31 mouse cellular contexts compared by ENCODE assay signal in the genomic region with DNA sequence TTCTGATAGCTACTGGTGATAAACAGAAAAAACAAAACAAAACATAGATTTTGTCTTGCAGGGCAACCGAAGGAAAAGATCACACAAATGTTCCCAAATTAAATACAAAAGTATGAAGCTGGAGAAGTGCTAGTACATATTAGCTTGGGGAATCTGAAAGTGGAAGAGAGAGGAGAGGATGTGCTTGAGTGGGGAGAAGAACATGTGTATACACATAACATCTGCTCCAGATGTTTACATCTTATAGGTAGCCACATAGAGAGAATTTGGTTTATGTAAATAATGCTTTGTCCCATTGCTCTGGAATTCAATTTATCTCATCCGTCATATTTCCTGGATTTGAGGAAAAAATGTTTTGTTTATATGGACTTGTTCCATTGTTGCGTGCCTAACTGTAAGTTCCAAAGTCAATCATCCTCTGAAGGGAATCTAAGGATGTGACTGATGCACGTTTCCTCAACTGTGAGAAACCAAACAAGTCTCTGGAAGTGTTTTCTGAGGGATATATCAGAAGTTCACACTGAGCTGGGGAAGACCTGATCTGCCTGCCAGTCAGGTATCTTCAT. TPM values are rescaled to one million over a fixed set of nuclear protein-coding genes. Genes with fewer than 3 reads are reported as not detected.
DNase-seq lines count a peak whose midpoint lies in the region; ATAC-seq and TF ChIP-seq lines count a peak whose summit lies in the region.
"Had no signal": no experiment of that assay in that cellular context is flagged by ENCODE, and none has a peak within 500 bp of the region (broad histone marks: within the 10 kb centered on the region; RNA-seq: fewer than 3 reads in every experiment).

No protein-coding gene starts in this region.

- WGBS in kidney, adult 2 months = 68% methylated on average over 4 of the region's 4 CpGs
- WGBS in lung, postnatal 0 days = 39% methylated on average over 4 of the region's 4 CpGs
- 61% methylated on average over 4 of the region's 4 CpGs for WGBS in intestine, embryonic 16.5 days

- H3K4me3 ChIP-seq in kidney, adult 2 months (ENCODE audit: insufficient read depth, low read depth, low read length) = no peak overlapping the region
- no peak overlapping the region for H3K4me3 ChIP-seq in lung, postnatal 0 days (ENCODE audit: low read depth, low read length)
- H3K4me3 ChIP-seq in intestine, embryonic 16.5 days (ENCODE audit: low read length) = no peak overlapping the region
- H3K4me3 ChIP-seq: embryonic facial prominence, embryonic 12.5 days; limb, embryonic 10.5 days; limb, embryonic 15.5 days; midbrain, embryonic 13.5 days; neural tube, embryonic 13.5 days; stomach, embryonic 15.5 days had no signal

- TF ChIP-seq CTCF in kidney, adult 2 months (conservative IDR thresholded peaks at IDR 0.05; ENCODE audit: insufficient read depth, insufficient read length, low read depth, low read length) = no peak
- TF ChIP-seq CTCF in lung, postnatal 0 days (IDR thresholded peaks at IDR 0.05) = no peak

- no peaks in the 10 kb centered on the region for H3K9me3 ChIP-seq in lung, postnatal 0 days (ENCODE audit: low read length)
- no peaks in the 10 kb centered on the region for H3K9me3 ChIP-seq in intestine, embryonic 16.5 days (ENCODE audit: control insufficient read depth, low read length)
- H3K9me3 ChIP-seq: embryonic facial prominence, embryonic 12.5 days; limb, embryonic 10.5 days; limb, embryonic 15.5 days; midbrain, embryonic 13.5 days; neural tube, embryonic 13.5 days; stomach, embryonic 15.5 days had no signal

- 0 out of 2 replicates have a peak overlapping the region, but pooled peaks have one; percentile 14 for H3K4me2 ChIP-seq in lung, postnatal 0 days (replicated peaks; ENCODE audit: low read depth, low read length)
- no peak overlapping the region for H3K4me2 ChIP-seq in intestine, embryonic 16.5 days (ENCODE audit: low read depth, low read length)
- H3K4me2 ChIP-seq: embryonic facial prominence, embryonic 12.5 days; hindbrain, embryonic 14.5 days; limb, embryonic 15.5 days; midbrain, embryonic 13.5 days; neural tube, embryonic 13.5 days; stomach, embryonic 15.5 days had no signal

- peak; percentile 81 for ATAC-seq in lung, postnatal 0 days
- ATAC-seq in intestine, embryonic 16.5 days = no peak
- ATAC-seq: activated CD4-positive, CD25-positive, alpha-beta regulatory T cell, adult 4 months; forebrain, embryonic 14.5 days; inflammation-experienced regulatory T-cells, adult 6 months; midbrain, embryonic 13.5 days had no signal

- peak; percentile 99 for TF ChIP-seq EP300 in lung, postnatal 0 days (IDR thresholded peaks at IDR 0.05)

- no peak for TF ChIP-seq POLR2A in kidney, adult 2 months (IDR thresholded peaks at IDR 0.05; ENCODE audit: low read depth, low read length)

- H3K27ac ChIP-seq in kidney, adult 2 months (ENCODE audit: insufficient read depth, low read depth, low read length) = peak overlapping the region; percentile 62
- peak overlapping the region; percentile 77 for H3K27ac ChIP-seq in lung, postnatal 0 days (ENCODE audit: low read length)
- H3K27ac ChIP-seq in intestine, embryonic 16.5 days (ENCODE audit: low read length) = peak overlapping the region; percentile 72
- H3K27ac ChIP-seq: embryonic facial prominence, embryonic 12.5 days; hindbrain, embryonic 14.5 days; limb, embryonic 10.5 days; limb, embryonic 15.5 days; liver, embryonic 14.5 days; macrophage; midbrain, embryonic 13.5 days; neural tube, embryonic 13.5 days; stomach, embryonic 15.5 days had no signal

- H3K36me3 ChIP-seq in kidney, adult 2 months (ENCODE audit: control insufficient read depth, insufficient read depth, low read length) = no peaks in the 10 kb centered on the region
- H3K36me3 ChIP-seq in lung, postnatal 0 days (ENCODE audit: insufficient read depth, low read length) = no peaks in the 10 kb centered on the region
- no peaks in the 10 kb centered on the region for H3K36me3 ChIP-seq in intestine, embryonic 16.5 days (ENCODE audit: control insufficient read depth, insufficient read depth, low read length)
- H3K36me3 ChIP-seq: embryonic facial prominence, embryonic 12.5 days; limb, embryonic 10.5 days; limb, embryonic 15.5 days; midbrain, embryonic 13.5 days; neural tube, embryonic 13.5 days; stomach, embryonic 15.5 days had no signal

- H3K9ac ChIP-seq in lung, postnatal 0 days (replicated peaks; ENCODE audit: low read depth) = no peak overlapping the region
- H3K9ac ChIP-seq in intestine, embryonic 16.5 days (ENCODE audit: low read depth, low read length) = no peak overlapping the region
- H3K9ac ChIP-seq: embryonic facial prominence, embryonic 12.5 days; hindbrain, embryonic 14.5 days; limb, embryonic 15.5 days; liver, embryonic 14.5 days; midbrain, embryonic 13.5 days; neural tube, embryonic 13.5 days; stomach, embryonic 15.5 days had no signal

- no peaks in the 10 kb centered on the region for H3K27me3 ChIP-seq in kidney, adult 2 months (replicated peaks; ENCODE audit: control insufficient read depth, insufficient read depth, low read length)
- no peaks in the 10 kb centered on the region for H3K27me3 ChIP-seq in lung, postnatal 0 days (replicated peaks; ENCODE audit: insufficient read depth, low read length)
- no peaks in the 10 kb centered on the region for H3K27me3 ChIP-seq in intestine, embryonic 16.5 days (replicated peaks; ENCODE audit: control insufficient read depth, insufficient read depth, low read length)
- H3K27me3 ChIP-seq: embryonic facial prominence, embryonic 12.5 days; limb, embryonic 15.5 days; midbrain, embryonic 13.5 days; neural tube, embryonic 13.5 days; stomach, embryonic 15.5 days had no signal

- no peak for DNase-seq in kidney, adult 2 months
- DNase-seq in kidney, postnatal 36 days = no peak
- DNase-seq in lung, postnatal 0 days (ENCODE audit: low spot score) = peak; percentile 74
- DNase-seq in lung, postnatal 25 days (ENCODE audit: low spot score) = no peak
- DNase-seq in urinary bladder, postnatal 25 days (ENCODE audit: low spot score) = no peak
- no peak for DNase-seq in testis, postnatal 14 days (ENCODE audit: low spot score)
- DNase-seq: adrenal gland, adult 2 months; adrenal gland, postnatal 36 days; B cell, adult 2 months; cerebellum, adult 2 months; cerebellum, postnatal 25 days; gastrocnemius, postnatal 36 days; heart, postnatal 36 days; kidney, adult 9 months; kidney, postnatal 10 days; layer of hippocampus, adult 9-11 months; thymus, adult 18-20 months; thymus, postnatal 25 days had no signal

- H3K4me1 ChIP-seq in kidney, adult 2 months (ENCODE audit: control insufficient read depth, insufficient read depth, low read length) = no peaks in the 10 kb centered on the region
- H3K4me1 ChIP-seq in lung, postnatal 0 days (ENCODE audit: insufficient read depth, low read depth, low read length) = 0 out of 2 replicates have a peak, but pooled peaks cover 3% of the 10 kb centered on the region
- peaks cover 12% of the 10 kb centered on the region; the same call in 1 of the 2 replicates for H3K4me1 ChIP-seq in intestine, embryonic 16.5 days (ENCODE audit: control insufficient read depth, insufficient read depth, low read length)
- H3K4me1 ChIP-seq: embryonic facial prominence, embryonic 12.5 days; limb, embryonic 10.5 days; limb, embryonic 15.5 days; midbrain, embryonic 13.5 days; neural tube, embryonic 13.5 days; stomach, embryonic 15.5 days had no signal

RNA-seq across cellular contexts. Expression of a gene that starts 45.3 kb away (rescaled TPM):
- polyA plus RNA-seq in kidney, adult 2 months (2012; rRNA removed) = 54.5 and 72.9 TPM in 2 replicates
- 338 and 424 TPM in 2 replicates for polyA plus RNA-seq in lung, postnatal 0 days (2015; fragmentation: Nextera tagmentation; extraction: Ambion mirVana)
- 34.4 and 35.4 TPM in 2 replicates for polyA plus RNA-seq in intestine, embryonic 16.5 days (2015; fragmentation: Nextera tagmentation; extraction: Ambion mirVana)
